ENCODE assay signal across 10 mouse cellular contexts in the genomic region with DNA sequence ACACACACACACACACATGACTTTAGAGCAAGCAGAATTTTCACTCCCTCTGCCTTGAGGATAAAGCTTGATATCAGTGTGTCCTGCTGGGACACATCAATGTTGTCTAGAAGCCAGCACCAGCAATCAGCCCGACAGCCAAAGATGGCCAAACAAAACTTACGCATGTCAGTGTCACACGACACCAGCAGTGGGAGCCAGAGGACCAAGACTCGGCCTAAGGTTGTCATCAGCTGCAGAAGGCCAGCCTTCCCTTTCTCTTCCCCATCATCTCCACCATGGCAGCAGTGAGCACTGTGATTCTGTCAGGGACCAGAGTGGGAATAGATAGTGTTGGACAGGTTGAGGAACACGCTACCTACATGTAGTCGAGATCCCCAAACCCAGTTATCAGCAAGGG. TPM values are rescaled to one million over a fixed set of nuclear protein-coding genes. Genes with fewer than 3 reads are reported as not detected.
DNase-seq lines count a peak whose midpoint lies in the region; ATAC-seq lines count a peak whose summit lies in the region.
"Had no signal": no experiment of that assay in that cellular context is flagged by ENCODE, and none has a peak within 500 bp of the region (broad histone marks: within the 10 kb centered on the region; RNA-seq: fewer than 3 reads in every experiment).

No protein-coding gene starts in this region.

- no peak overlapping the region for H3K4me2 ChIP-seq in forebrain, embryonic 14.5 days (ENCODE audit: low read length)
- no peak overlapping the region for H3K4me2 ChIP-seq in forebrain, embryonic 15.5 days (replicated peaks)
- H3K4me2 ChIP-seq in midbrain, embryonic 11.5 days: no peak overlapping the region
- no peak overlapping the region for H3K4me2 ChIP-seq in midbrain, embryonic 15.5 days
- H3K4me2 ChIP-seq: stomach, embryonic 15.5 days had no signal

- ATAC-seq in forebrain, embryonic 14.5 days: no peak
- no peak for ATAC-seq in forebrain, embryonic 15.5 days (replicated peaks)
- ATAC-seq in midbrain, embryonic 11.5 days (ENCODE audit: low FRiP score): no peak
- no peak for ATAC-seq in midbrain, embryonic 15.5 days (replicated peaks)

- H3K9me3 ChIP-seq in forebrain, embryonic 14.5 days (replicated peaks; ENCODE audit: control insufficient read depth, low read length): no peaks in the 10 kb centered on the region
- no peaks in the 10 kb centered on the region for H3K9me3 ChIP-seq in forebrain, embryonic 15.5 days
- H3K9me3 ChIP-seq in midbrain, embryonic 11.5 days (ENCODE audit: control insufficient read depth, low read length): no peaks in the 10 kb centered on the region
- H3K9me3 ChIP-seq in midbrain, embryonic 15.5 days: no peaks in the 10 kb centered on the region
- H3K9me3 ChIP-seq: stomach, embryonic 15.5 days had no signal

- no peaks in the 10 kb centered on the region for H3K27me3 ChIP-seq in forebrain, embryonic 14.5 days (replicated peaks; ENCODE audit: control insufficient read depth, insufficient read depth, low read length)
- no peaks in the 10 kb centered on the region for H3K27me3 ChIP-seq in forebrain, embryonic 15.5 days
- no peaks in the 10 kb centered on the region for H3K27me3 ChIP-seq in midbrain, embryonic 11.5 days (ENCODE audit: control insufficient read depth, insufficient read depth, low read length)
- H3K27me3 ChIP-seq in midbrain, embryonic 15.5 days (replicated peaks): no peaks in the 10 kb centered on the region
- H3K27me3 ChIP-seq: stomach, embryonic 15.5 days had no signal

- no peak overlapping the region for H3K27ac ChIP-seq in forebrain, embryonic 14.5 days (ENCODE audit: low read depth, low read length)
- no peak overlapping the region for H3K27ac ChIP-seq in forebrain, embryonic 15.5 days (replicated peaks)
- H3K27ac ChIP-seq in midbrain, embryonic 11.5 days (ENCODE audit: low read depth, low read length): no peak overlapping the region
- no peak overlapping the region for H3K27ac ChIP-seq in midbrain, embryonic 15.5 days
- H3K27ac ChIP-seq: stomach, embryonic 15.5 days had no signal

- no peak overlapping the region for H3K4me3 ChIP-seq in forebrain, embryonic 14.5 days (ENCODE audit: low read depth, low read length)
- H3K4me3 ChIP-seq in forebrain, embryonic 15.5 days: no peak overlapping the region
- no peak overlapping the region for H3K4me3 ChIP-seq in midbrain, embryonic 11.5 days (ENCODE audit: low read depth, low read length)
- H3K4me3 ChIP-seq in midbrain, embryonic 15.5 days: no peak overlapping the region
- H3K4me3 ChIP-seq: stomach, embryonic 15.5 days had no signal

- no peak overlapping the region for H3K9ac ChIP-seq in forebrain, embryonic 14.5 days (ENCODE audit: low read length)
- H3K9ac ChIP-seq in forebrain, embryonic 15.5 days (replicated peaks): no peak overlapping the region
- H3K9ac ChIP-seq in midbrain, embryonic 11.5 days (ENCODE audit: low read length): no peak overlapping the region
- no peak overlapping the region for H3K9ac ChIP-seq in midbrain, embryonic 15.5 days
- H3K9ac ChIP-seq: stomach, embryonic 15.5 days had no signal

- 63% methylated on average over 6 of the region's 6 CpGs for WGBS in forebrain, embryonic 14.5 days
- WGBS in forebrain, embryonic 15.5 days: 58% methylated on average over 6 of the region's 6 CpGs
- WGBS in midbrain, embryonic 11.5 days: 62% methylated on average over 6 of the region's 6 CpGs
- 63% methylated on average over 6 of the region's 6 CpGs for WGBS in midbrain, embryonic 15.5 days

- DNase-seq in forebrain, embryonic 14.5 days (ENCODE audit: low spot score): peak; percentile 18
- DNase-seq in midbrain, embryonic 11.5 days (ENCODE audit: low spot score, missing footprints): peak; percentile 86
- DNase-seq in adrenal gland, postnatal 25 days: peak; percentile 43
- peak; percentile 60 for DNase-seq in kidney, postnatal 14 days
- peak; percentile 18 for DNase-seq in right cerebral cortex, postnatal 4 days
- no peak for DNase-seq in layer of hippocampus, adult 18-20 months (ENCODE audit: low spot score in 2 of 2)

- H3K36me3 ChIP-seq in forebrain, embryonic 14.5 days (ENCODE audit: control insufficient read depth, insufficient read depth, low read length): peaks cover 3% of the 10 kb centered on the region; the same call in 1 of the 2 replicates
- H3K36me3 ChIP-seq in forebrain, embryonic 15.5 days: peaks cover 6% of the 10 kb centered on the region; the same call in 1 of the 2 replicates
- peaks cover 2% of the 10 kb centered on the region for H3K36me3 ChIP-seq in midbrain, embryonic 11.5 days (ENCODE audit: control insufficient read depth, insufficient read depth, low read length)
- peaks cover 3% of the 10 kb centered on the region; the same call in 1 of the 2 replicates for H3K36me3 ChIP-seq in midbrain, embryonic 15.5 days (replicated peaks)

- H3K4me1 ChIP-seq in forebrain, embryonic 14.5 days (ENCODE audit: control insufficient read depth, insufficient read depth, low read length): peaks cover 7% of the 10 kb centered on the region; the same call in 1 of the 2 replicates
- H3K4me1 ChIP-seq in forebrain, embryonic 15.5 days: peaks cover 17% of the 10 kb centered on the region
- peaks cover 5% of the 10 kb centered on the region; the same call in 1 of the 2 replicates for H3K4me1 ChIP-seq in midbrain, embryonic 11.5 days (ENCODE audit: control insufficient read depth, insufficient read depth, low read length)
- peaks cover 21% of the 10 kb centered on the region for H3K4me1 ChIP-seq in midbrain, embryonic 15.5 days

RNA-seq across cellular contexts. Expression of gene Pold3, which starts 2.1 kb away (rescaled TPM):
- polyA plus RNA-seq in forebrain, embryonic 14.5 days (2014; fragmentation: Nextera tagmentation; extraction: Ambion mirVana): 49.9 and 54.1 TPM in 2 replicates
- polyA plus RNA-seq in forebrain, embryonic 15.5 days (2015; fragmentation: Nextera tagmentation; extraction: Ambion mirVana): 54.5 and 54.9 TPM in 2 replicates
- 100 and 104 TPM in 2 replicates for polyA plus RNA-seq in midbrain, embryonic 11.5 days (2014; fragmentation: Nextera tagmentation; extraction: Ambion mirVana)
- 49.0 and 53.8 TPM in 2 replicates for polyA plus RNA-seq in midbrain, embryonic 15.5 days (2015; fragmentation: Nextera tagmentation; extraction: Ambion mirVana)
- 25.6 and 33.6 TPM in 2 replicates for total RNA-seq in adrenal gland, postnatal 25 days (2021)
- total RNA-seq in layer of hippocampus, adult 18-20 months (2021): 10 to 100 TPM; 33.6 to 37.7 TPM

RNA-seq across cellular contexts. Expression of gene Lipt2, which starts 35.6 kb away (rescaled TPM):
- 19.6 and 24.0 TPM in 2 replicates for polyA plus RNA-seq in forebrain, embryonic 14.5 days (2014; fragmentation: Nextera tagmentation; extraction: Ambion mirVana)
- 17.8 and 21.4 TPM in 2 replicates for polyA plus RNA-seq in forebrain, embryonic 15.5 days (2015; fragmentation: Nextera tagmentation; extraction: Ambion mirVana)
- 16.7 and 18.7 TPM in 2 replicates for polyA plus RNA-seq in midbrain, embryonic 11.5 days (2014; fragmentation: Nextera tagmentation; extraction: Ambion mirVana)
- 16.0 and 19.4 TPM in 2 replicates for polyA plus RNA-seq in midbrain, embryonic 15.5 days (2015; fragmentation: Nextera tagmentation; extraction: Ambion mirVana)
- total RNA-seq in adrenal gland, postnatal 25 days (2021): 6.1 and 6.2 TPM in 2 replicates
- total RNA-seq in layer of hippocampus, adult 18-20 months (2021): 1 to 10 TPM; 4.0 to 4.1 TPM

RNA-seq across cellular contexts. Expression of gene Kcne3, which starts 52.8 kb away (rescaled TPM):
- polyA plus RNA-seq in forebrain, embryonic 14.5 days (2014; fragmentation: Nextera tagmentation; extraction: Ambion mirVana): 0.58 and 0.91 TPM in 2 replicates
- polyA plus RNA-seq in forebrain, embryonic 15.5 days (2015; fragmentation: Nextera tagmentation; extraction: Ambion mirVana): 0.66 and 1.0 TPM in 2 replicates
- 1.1 and 3.0 TPM in 2 replicates for polyA plus RNA-seq in midbrain, embryonic 11.5 days (2014; fragmentation: Nextera tagmentation; extraction: Ambion mirVana)
- 0.60 and 0.98 TPM in 2 replicates for polyA plus RNA-seq in midbrain, embryonic 15.5 days (2015; fragmentation: Nextera tagmentation; extraction: Ambion mirVana)
- 0.85 and 1.3 TPM in 2 replicates for total RNA-seq in adrenal gland, postnatal 25 days (2021)
- under 1 TPM; 0.43 to 0.79 TPM for total RNA-seq in layer of hippocampus, adult 18-20 months (2021)
- total RNA-seq: left cerebral cortex, postnatal 25 days had no signal

Comparison
In these comparisons a context has a peak if more than half of its experiments do, and no peak if none do; other contexts are left out.
1. DNase-seq: peak in forebrain, embryonic 14.5 days (single experiment), midbrain, embryonic 11.5 days (single experiment), adrenal gland, postnatal 25 days (single experiment), kidney, postnatal 14 days (single experiment) and right cerebral cortex, postnatal 4 days (single experiment); none in layer of hippocampus, adult 18-20 months (0 of 2).